Mouse (Mus musculus) neutrophil, adult 5-6 weeks (primary cell): ENCODE results near the gene Hoxd13. TPM values are rescaled to one million over a fixed set of nuclear protein-coding genes. Genes with fewer than 3 reads are reported as not detected.

Experiments used
- ATAC-seq: fragments of 151-379, 151-347 bp; 2 replicates; pipeline ENCODE4 v1.8.0; 2017; ENCODE audit warnings: mild to moderate bottlenecking, moderate TSS enrichment; ENCODE audit not compliant: insufficient number of reproducible peaks, poor library complexity, low FRiP score, severe bottlenecking; ENCODE audit errors: extremely low read depth
- total RNA-seq: library from RNA; stranded (forward); fragments of 200-1000 nt; gene quantifications from 2 replicates; pipeline ENCODE4 v1.2.3, GENCODE M21; 2017

Hoxd13 gene
- total RNA-seq, 1 experiment from 2014 or later: not detected

DNA sequence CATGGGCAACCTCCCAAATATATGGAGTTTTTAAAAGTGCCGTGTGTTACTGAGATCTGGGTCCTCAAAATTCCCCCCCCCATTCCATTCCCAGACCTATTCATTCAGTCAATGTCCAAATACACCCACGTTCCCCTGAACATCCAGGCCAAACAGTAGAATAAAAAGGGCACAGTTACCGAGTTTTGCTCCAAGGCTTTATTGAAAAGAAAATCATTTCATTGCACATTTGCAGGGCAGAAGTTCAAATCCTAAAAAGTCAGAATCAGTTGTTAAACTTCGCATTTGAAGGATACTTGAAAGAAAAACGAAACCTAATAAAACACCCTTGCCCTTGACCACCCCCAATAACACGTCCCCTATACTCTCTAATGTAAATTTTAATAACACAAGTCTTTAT lies 34.7 kb downstream of the Hoxd13 start:
- ATAC-seq: no peak

DNA sequence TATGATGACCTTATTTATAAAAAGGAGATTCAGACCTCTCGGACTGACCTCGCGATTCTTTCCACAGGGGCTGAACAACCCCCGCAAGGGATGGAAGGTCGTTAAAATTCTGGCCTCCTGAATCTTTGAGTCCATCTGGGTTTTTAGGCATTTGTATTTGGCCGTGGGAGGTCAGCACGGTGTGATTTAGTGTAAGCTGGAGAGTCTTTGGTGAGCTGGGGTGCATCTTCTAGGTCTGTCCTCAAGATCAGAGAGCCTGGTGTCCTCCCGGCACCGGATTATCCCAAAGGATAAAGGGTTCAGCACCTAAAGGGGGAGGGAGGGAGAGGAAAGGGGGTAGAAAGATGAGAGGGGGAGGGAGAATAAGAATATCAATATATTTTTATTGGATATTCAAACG lies 35.2 kb downstream of the Hoxd13 start:
- ATAC-seq: no peak

DNA sequence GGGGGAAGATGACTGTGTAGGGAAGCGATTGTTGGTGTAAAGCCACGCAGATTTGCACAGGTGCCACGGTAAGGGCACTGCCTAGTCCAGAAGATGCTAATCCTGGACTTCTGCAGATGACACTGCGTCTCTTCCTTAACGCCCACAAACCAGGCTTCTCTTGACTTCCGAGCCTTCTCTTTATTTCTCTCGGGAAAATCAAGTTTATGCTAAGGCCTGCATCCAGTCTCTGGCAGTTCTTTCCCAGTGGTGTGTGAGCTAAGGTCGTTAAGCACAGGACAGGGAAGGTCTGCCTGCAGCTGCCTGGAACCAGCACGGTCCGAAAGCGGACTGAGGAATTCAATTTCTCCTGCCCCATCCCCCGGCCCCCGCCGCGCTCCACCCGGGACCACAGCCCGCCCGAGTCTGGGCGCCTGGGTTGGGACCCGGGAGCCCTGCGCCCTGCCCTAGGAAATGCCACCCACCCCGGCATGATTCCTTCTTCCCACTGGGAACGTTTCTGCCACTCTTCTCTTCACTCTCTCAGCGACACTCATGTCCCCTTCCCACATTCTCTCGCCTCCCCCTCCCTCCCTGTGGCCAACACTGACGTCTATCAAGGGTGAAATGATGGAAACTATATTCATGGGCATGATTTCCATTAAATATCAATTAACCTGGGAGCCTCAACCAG lies 35.7 kb downstream of the Hoxd13 start:
- ATAC-seq: no peak

- ATAC-seq: no peak
Observed at GRCm38 (mm10) chr2:74704393-74704998, 36.4 kb downstream of the Hoxd13 start, which contains the start of gene Hoxd8. Hoxd8 (plus strand) TSS chr2:74704615.

DNA sequence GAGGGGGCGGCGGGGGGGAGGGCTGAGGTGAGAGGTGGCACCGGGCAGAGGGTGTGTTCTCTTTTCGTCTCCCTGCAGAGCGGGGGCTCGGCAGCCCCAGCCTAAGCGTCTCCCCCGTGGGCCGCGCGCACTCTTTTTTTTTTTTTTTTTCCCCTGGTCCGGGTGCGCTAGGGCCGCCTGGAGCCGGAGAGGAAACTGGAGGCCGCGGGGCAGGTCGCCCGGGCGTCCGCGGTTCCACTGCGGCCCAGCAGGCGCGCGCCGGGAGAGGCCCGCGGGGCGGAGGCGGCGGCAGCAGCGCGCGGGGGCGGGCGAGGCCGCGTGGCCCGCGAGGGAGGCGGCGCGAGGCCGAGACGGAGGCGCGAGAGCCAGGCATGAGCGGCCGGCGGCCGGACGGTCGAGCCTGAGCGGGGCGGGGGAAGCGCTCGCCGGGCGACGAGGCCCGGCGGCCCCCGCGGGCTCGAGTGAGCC lies 36.9 kb downstream of the Hoxd13 start:
- no peak for ATAC-seq

GRCm38 (mm10) chr2:74705467-74706089 lies 37.5 kb downstream of the Hoxd13 start:
- ATAC-seq: no peak

GRCm38 (mm10) chr2:74706393-74706960 lies 38.4 kb downstream of the Hoxd13 start:
- ATAC-seq: no peak

GRCm38 (mm10) chr2:74707599-74707998 lies 39.5 kb downstream of the Hoxd13 start:
- ATAC-seq: no peak

GRCm38 (mm10) chr2:74708676-74709075 lies 40.6 kb downstream of the Hoxd13 start:
- ATAC-seq: no peak

DNA sequence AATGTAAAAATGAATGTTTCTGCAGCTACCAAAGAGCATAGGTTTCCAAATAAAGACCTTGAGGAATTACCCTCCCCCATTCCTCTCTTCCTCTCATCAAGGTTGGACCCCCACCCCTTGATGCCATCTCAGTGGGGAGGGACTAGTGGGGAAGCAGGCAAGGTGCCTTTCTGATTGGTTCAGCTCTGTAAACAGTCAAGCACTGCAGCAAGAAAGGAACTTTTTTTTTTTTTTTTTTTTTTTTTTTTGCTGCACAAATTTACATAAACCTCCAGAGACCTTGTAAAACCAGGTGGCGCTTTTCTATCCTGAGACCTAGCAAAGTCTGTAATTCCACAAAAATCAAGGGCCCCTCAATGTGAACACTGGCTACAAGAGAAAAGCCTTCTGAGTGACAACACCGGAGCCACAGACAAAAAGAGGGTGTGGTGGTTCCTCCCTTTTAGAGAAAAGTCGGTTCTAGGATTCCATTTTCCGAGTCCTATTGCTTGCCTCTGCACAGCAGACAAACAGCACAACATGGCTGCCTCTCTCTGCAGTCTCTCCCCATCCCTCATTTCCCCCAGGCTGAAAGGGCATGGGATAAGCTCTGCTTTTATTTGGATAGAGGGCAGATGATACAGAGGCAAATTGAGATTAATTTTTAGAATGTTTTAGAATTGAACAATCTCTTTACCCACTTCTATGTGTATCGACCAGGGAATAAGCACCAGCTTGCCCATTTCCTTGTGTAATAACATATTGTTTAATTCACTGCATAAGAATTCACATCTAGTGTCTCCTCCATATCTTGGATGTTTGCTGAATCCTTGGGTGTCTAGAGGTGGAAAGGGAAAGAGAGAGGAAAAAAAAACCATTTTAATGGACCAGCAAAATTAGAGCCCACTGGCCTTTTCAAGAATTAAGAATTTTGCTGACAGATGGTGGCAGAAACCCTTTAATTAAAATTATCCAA lies 41.6 kb downstream of the Hoxd13 start:
- ATAC-seq: no peak

- no peak for ATAC-seq
Observed at GRCm38 (mm10) chr2:74710929-74711543, 42.9 kb downstream of the Hoxd13 start.

- ATAC-seq: no peak
Observed at GRCm38 (mm10) chr2:74711721-74712621, 43.9 kb downstream of the Hoxd13 start, which contains the start of the genes Hoxd3 and Hoxd4. Hoxd3 (plus strand) TSS chr2:74711927. Hoxd4 (plus strand) TSS chr2:74711929.

DNA sequence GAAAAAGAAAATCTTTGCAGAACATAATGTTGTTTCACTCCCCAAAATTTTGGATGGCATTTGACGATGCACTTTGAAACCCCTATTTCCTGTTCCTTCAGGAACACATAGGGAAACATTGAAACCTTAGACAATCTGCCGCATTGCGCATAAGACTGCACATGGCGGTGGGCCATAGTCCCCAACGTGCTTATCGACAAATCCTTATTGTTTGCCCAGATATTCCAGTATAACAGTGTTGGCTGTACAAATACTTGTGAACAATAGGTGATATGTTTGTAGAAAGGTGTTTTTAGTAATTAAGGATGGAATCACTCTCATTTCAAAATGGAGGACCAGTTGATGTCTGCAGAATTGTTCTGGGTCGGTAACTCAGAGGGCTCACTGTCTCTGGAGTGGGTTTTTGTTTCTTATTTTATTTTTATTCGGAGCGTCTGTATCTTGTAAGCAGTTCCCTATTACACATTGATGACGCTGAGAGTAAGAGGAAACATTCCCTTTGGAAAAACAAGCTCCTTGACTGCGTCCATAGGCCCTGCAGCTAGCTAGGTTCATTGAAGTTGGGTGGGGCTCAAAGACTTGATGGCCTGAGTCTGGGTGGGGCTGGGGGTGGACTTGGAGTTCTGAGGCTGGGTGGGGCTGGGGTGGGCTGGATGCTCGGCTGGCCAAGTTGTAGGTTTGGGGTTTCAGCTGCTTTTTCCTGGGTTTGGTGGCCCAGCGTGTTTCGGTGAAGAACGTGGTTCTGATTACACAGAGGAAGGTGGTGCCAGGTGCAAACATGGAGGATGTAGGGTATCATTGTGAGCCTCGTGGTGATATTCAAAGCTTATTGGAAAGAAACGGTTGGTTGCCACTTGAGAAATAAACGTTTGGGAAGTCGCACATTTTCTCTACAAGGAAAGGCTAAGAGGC lies 45.4 kb downstream of the Hoxd13 start:
- no peak for ATAC-seq

- ATAC-seq: no peak
Observed at GRCm38 (mm10) chr2:74714156-74714789, 46.2 kb downstream of the Hoxd13 start.

DNA sequence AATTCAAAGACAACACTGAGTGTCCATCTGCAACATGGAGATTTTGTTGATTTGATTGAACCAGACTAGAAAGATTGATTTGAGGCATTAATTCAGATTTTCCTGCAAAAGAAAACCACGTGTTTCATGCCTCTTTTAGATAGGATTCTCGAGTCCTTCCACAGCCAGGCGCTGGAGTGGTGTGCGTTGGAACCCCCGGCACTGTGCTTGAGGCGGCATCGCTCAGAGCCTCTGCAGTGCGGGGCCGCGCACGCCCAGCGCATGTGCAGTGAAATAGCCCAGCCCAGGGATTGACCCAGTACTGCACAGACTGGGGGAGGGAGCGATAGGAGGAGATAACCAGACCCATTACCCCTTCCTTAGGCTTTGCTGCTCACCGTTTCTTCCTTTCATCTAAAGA lies 46.8 kb downstream of the Hoxd13 start:
- ATAC-seq: no peak
